8 mouse cellular contexts compared by ENCODE assay signal in genomic region chr9:45412287-45412686, GRCm38 (mm10). TPM values are rescaled to one million over a fixed set of nuclear protein-coding genes. Genes with fewer than 3 reads are reported as not detected.
DNase-seq lines count a peak whose midpoint lies in the region; ATAC-seq lines count a peak whose summit lies in the region.

No protein-coding gene starts in this region.

- DNase-seq in ZHBTc4 (ENCODE audit: low read depth, low spot score): peak; percentile 95
- DNase-seq in gastrocnemius, postnatal 10 days: peak; percentile 95
- DNase-seq in hindlimb bud, embryonic 11.5 days (ENCODE audit: extremely low spot score, low read depth, low spot score): peak; percentile 67
- DNase-seq in left cerebral cortex, adult 18-20 months (ENCODE audit: low spot score in 2 of 2): peak; percentile 89 to 95
- DNase-seq in right cerebral cortex, adult 2 months (ENCODE audit: low spot score in 2 of 2): peak; percentile 93 to 94
- peak; percentile 73 for DNase-seq in urinary bladder, postnatal 10 days (ENCODE audit: low spot score)

- peak; percentile 73 for ATAC-seq in common myeloid progenitor, adult 5-6 weeks (replicated peaks; ENCODE audit: low read depth, poor library complexity, severe bottlenecking)
- ATAC-seq in megakaryocyte, adult 5-6 weeks (ENCODE audit: poor library complexity, severe bottlenecking): peak; percentile 81

RNA-seq across cellular contexts. Expression of gene Fxyd2, which starts 12.8 kb away (rescaled TPM):
- total RNA-seq in common myeloid progenitor, adult 5-6 weeks (2017): 1.4 TPM in 1 of 2 replicates, not detected in the other
- total RNA-seq in gastrocnemius, postnatal 10 days (2021): 1 to 10 TPM; 1.4 to 1.6 TPM
- 1 to 10 TPM; 8.0 to 8.2 TPM for total RNA-seq in left cerebral cortex, adult 18-20 months (2021)
- not detected in 2 replicates for total RNA-seq in megakaryocyte, adult 5-6 weeks (2015)
- not detected in 2 replicates for total RNA-seq in megakaryocyte, adult 5-6 weeks (2017)

RNA-seq across cellular contexts. Expression of gene Dscaml1, which starts 14.1 kb away (rescaled TPM):
- total RNA-seq in common myeloid progenitor, adult 5-6 weeks (2017): not detected in 2 replicates
- under 1 TPM; 0.19 to 0.68 TPM for total RNA-seq in gastrocnemius, postnatal 10 days (2021)
- 10 to 100 TPM; 47.7 to 48.3 TPM for total RNA-seq in left cerebral cortex, adult 18-20 months (2021)
- total RNA-seq in megakaryocyte, adult 5-6 weeks (2015): not detected in 2 replicates
- total RNA-seq in megakaryocyte, adult 5-6 weeks (2017): not detected in 2 replicates

RNA-seq across cellular contexts. Expression of gene Fxyd6, which starts 42.3 kb away (rescaled TPM):
- total RNA-seq in common myeloid progenitor, adult 5-6 weeks (2017): not detected in 2 replicates
- total RNA-seq in gastrocnemius, postnatal 10 days (2021): 10 to 100 TPM; 61.2 to 65.6 TPM
- total RNA-seq in left cerebral cortex, adult 18-20 months (2021): 100 to 1,000 TPM in 1 of 2 experiments, 10 to 100 TPM in 1; 96.2 to 132 TPM
- 0.11 TPM in 1 of 2 replicates, not detected in the other for total RNA-seq in megakaryocyte, adult 5-6 weeks (2015)
- total RNA-seq in megakaryocyte, adult 5-6 weeks (2017): not detected in 2 replicates

Comparison
In these comparisons a context has a peak if more than half of its experiments do, and no peak if none do; other contexts are left out.
1. Peak in every context shown above with its lines: DNase-seq and ATAC-seq.
2. RNA of gene Dscaml1, which starts 14.1 kb away (total RNA-seq): 47.7 to 48.3 TPM in left cerebral cortex, adult 18-20 months; 0.19 to 0.68 TPM in gastrocnemius, postnatal 10 days, not detected in common myeloid progenitor, adult 5-6 weeks and not detected in megakaryocyte, adult 5-6 weeks; every median in the first group is over 10 times any median in the second.
3. RNA of gene Fxyd6, which starts 42.3 kb away (total RNA-seq): 96.2 to 132 TPM in left cerebral cortex, adult 18-20 months and 61.2 to 65.6 TPM in gastrocnemius, postnatal 10 days; 0.11 TPM in megakaryocyte, adult 5-6 weeks and not detected in common myeloid progenitor, adult 5-6 weeks; every median in the first group is over 10 times any median in the second.